Mouse (Mus musculus): Measurements from ENCODE around the gene Gpr15. TPM values are rescaled to one million over a fixed set of nuclear protein-coding genes. Genes with fewer than 3 reads are reported as not detected.

The Gpr15 gene
- polyA plus RNA-seq, 1 experiment from 2014 or later: 0.08 TPM

Small RNA genes lying within 50 kb of the gene (microRNA-seq; reads per million reads assigned to microRNA genes)
- not detected for gene Gm27564

Other genes starting within 250 kb of the Gpr15 start
- gene St3gal6, start 194.8 kb downstream of the Gpr15 start, polyA plus RNA-seq (2015; fragmentation: Nextera tagmentation; extraction: Ambion mirVana): 14.6 and 15.7 TPM in 2 replicates
- not detected in 2 replicates for gene Gm813, start 102.1 kb downstream of the Gpr15 start, polyA plus RNA-seq (2015; fragmentation: Nextera tagmentation; extraction: Ambion mirVana)
- gene E330017A01Rik, start 80.3 kb downstream of the Gpr15 start, polyA plus RNA-seq (2015; fragmentation: Nextera tagmentation; extraction: Ambion mirVana): not detected in 2 replicates
- 64.4 and 80.4 TPM in 2 replicates for gene Cpox, start 48.8 kb downstream of the Gpr15 start, polyA plus RNA-seq (2015; fragmentation: Nextera tagmentation; extraction: Ambion mirVana)
- gene Cldnd1, start 8.8 kb upstream of the Gpr15 start, polyA plus RNA-seq (2015; fragmentation: Nextera tagmentation; extraction: Ambion mirVana): 111 and 117 TPM in 2 replicates
- not detected in 2 replicates for gene Olfr172, start 44.1 kb upstream of the Gpr15 start, polyA plus RNA-seq (2015; fragmentation: Nextera tagmentation; extraction: Ambion mirVana)
- gene Olfr173, start 81.2 kb upstream of the Gpr15 start, polyA plus RNA-seq (2015; fragmentation: Nextera tagmentation; extraction: Ambion mirVana): not detected in 2 replicates
- not detected in 2 replicates for gene Olfr175-ps1, start 107.7 kb upstream of the Gpr15 start, polyA plus RNA-seq (2015; fragmentation: Nextera tagmentation; extraction: Ambion mirVana)
- gene Olfr177, start 155.7 kb upstream of the Gpr15 start, polyA plus RNA-seq (2015; fragmentation: Nextera tagmentation; extraction: Ambion mirVana): not detected in 2 replicates
- not detected in 2 replicates for gene Olfr178, start 173.0 kb upstream of the Gpr15 start, polyA plus RNA-seq (2015; fragmentation: Nextera tagmentation; extraction: Ambion mirVana)
- gene Olfr181, start 209.7 kb upstream of the Gpr15 start, polyA plus RNA-seq (2015; fragmentation: Nextera tagmentation; extraction: Ambion mirVana): not detected in 2 replicates
- gene Olfr180, start 210.3 kb upstream of the Gpr15 start, polyA plus RNA-seq (2015; fragmentation: Nextera tagmentation; extraction: Ambion mirVana): not detected in 2 replicates

All from stomach, embryonic 15.5 days (tissue).